Mouse (Mus musculus): ENCODE measurements around the gene Eif5b. TPM values are rescaled to one million over a fixed set of nuclear protein-coding genes. Genes with fewer than 3 reads are reported as not detected.
"Not testable (repeated sequence)": the region's sequence is repeated elsewhere in the genome, so short reads cannot be mapped to it uniquely, and the experiment has no call there.

Gene Eif5b
- polyA plus RNA-seq (2015; fragmentation: Nextera tagmentation; extraction: Ambion mirVana): 21.5 and 21.9 TPM in 2 replicates

GRCm38 (mm10) chr1:37997867-37998266, at the start of gene Eif5b, which contains the start of gene Txndc9:
Eif5b (plus strand) TSS chr1:37998010.
Txndc9 (minus strand) TSS chr1:37997893.
- ATAC-seq (ENCODE audit: low FRiP score): peak; percentile 93
- Histone ChIP-seq H3K27me3 (replicated peaks) (no peaks in the 10 kb centered on the region), H3K4me1 (peaks cover 23% of the 10 kb centered on the region), H3K4me2 (peak within 1 kb of the TSS; percentile 83), H3K9me3 (replicated peaks) (no peaks in the 10 kb centered on the region), H3K4me3 (replicated peaks) (peak within 1 kb of the TSS; percentile 67), H3K9ac (replicated peaks) (peak within 1 kb of the TSS; percentile 78), H3K27ac (replicated peaks) (peak within 1 kb of the TSS; percentile 97), H3K36me3 (peaks cover 24% of the 10 kb centered on the region)
- WGBS: under 1% methylated on average over 50 of the region's 50 CpGs

- Histone ChIP-seq H3K9ac (replicated peaks) (no peak overlapping the region), H3K36me3 (no peaks in the 10 kb centered on the region), H3K27ac (replicated peaks) (no peak overlapping the region), H3K4me3 (replicated peaks) (no peak overlapping the region), H3K9me3 (replicated peaks) (no peaks in the 10 kb centered on the region), H3K27me3 (replicated peaks) (no peaks in the 10 kb centered on the region), H3K4me1 (no peaks in the 10 kb centered on the region), H3K4me2 (no peak overlapping the region)
- 86% methylated on average over 2 of the region's 2 CpGs for WGBS
- no peak for ATAC-seq (ENCODE audit: low FRiP score)
Measured at GRCm38 (mm10) chr1:37948906-37949305, 48.9 kb upstream of the Eif5b start.

GRCm38 (mm10) chr1:37954786-37955185, 43.0 kb upstream of the Eif5b start:
- no peak for ATAC-seq (ENCODE audit: low FRiP score)
- 88% methylated on average over 7 of the region's 7 CpGs for WGBS
- Histone ChIP-seq H3K27ac (replicated peaks) (no peak overlapping the region), H3K4me1 (no peaks in the 10 kb centered on the region), H3K27me3 (replicated peaks) (no peaks in the 10 kb centered on the region), H3K4me2 (no peak overlapping the region), H3K36me3 (no peaks in the 10 kb centered on the region), H3K9me3 (replicated peaks) (no peaks in the 10 kb centered on the region), H3K9ac (replicated peaks) (no peak overlapping the region), H3K4me3 (replicated peaks) (no peak overlapping the region)

GRCm38 (mm10) chr1:37955251-37955650, 42.6 kb upstream of the Eif5b start:
- no peaks in the 10 kb centered on the region for H3K4me1 ChIP-seq
- H3K36me3 ChIP-seq: no peaks in the 10 kb centered on the region
- no peak for ATAC-seq (ENCODE audit: low FRiP score)
- H3K27ac ChIP-seq (replicated peaks): no peak overlapping the region
- H3K9ac ChIP-seq (replicated peaks): no peak overlapping the region
- H3K4me3 ChIP-seq (replicated peaks): no peak overlapping the region
- H3K27me3 ChIP-seq (replicated peaks): no peaks in the 10 kb centered on the region
- H3K9me3 ChIP-seq (replicated peaks): no peaks in the 10 kb centered on the region
- WGBS: 89% methylated on average over 2 of the region's 2 CpGs
- H3K4me2 ChIP-seq: no peak overlapping the region

- Histone ChIP-seq H3K27me3 (replicated peaks) (no peaks in the 10 kb centered on the region), H3K4me2 (no peak overlapping the region), H3K4me3 (replicated peaks) (no peak overlapping the region), H3K4me1 (no peaks in the 10 kb centered on the region), H3K9ac (replicated peaks) (no peak overlapping the region), H3K36me3 (no peaks in the 10 kb centered on the region), H3K9me3 (replicated peaks) (no peaks in the 10 kb centered on the region), H3K27ac (replicated peaks) (no peak overlapping the region)
- 24% methylated on average over 3 of the region's 3 CpGs for whole genome bisulfite sequencing
- no peak for ATAC-seq (ENCODE audit: low FRiP score)
Measured at GRCm38 (mm10) chr1:37956690-37957431, 40.9 kb upstream of the Eif5b start.

- no peak for ATAC-seq (ENCODE audit: low FRiP score)
- Histone ChIP-seq H3K4me2 (no peak within 1 kb of the TSS), H3K4me1 (no peaks in the 10 kb centered on the region), H3K4me3 (replicated peaks) (no peak within 1 kb of the TSS), H3K9ac (replicated peaks) (no peak within 1 kb of the TSS), H3K27me3 (replicated peaks) (no peaks in the 10 kb centered on the region), H3K36me3 (no peaks in the 10 kb centered on the region), H3K9me3 (replicated peaks) (no peaks in the 10 kb centered on the region), H3K27ac (replicated peaks) (no peak within 1 kb of the TSS)
- WGBS: 93% methylated on average over 5 of the region's 5 CpGs
Measured at GRCm38 (mm10) chr1:37957659-37958058, 40.2 kb upstream of the Eif5b start, which contains the start of gene Lyg1. Lyg1 (minus strand) TSS chr1:37957759.

- no peak overlapping the region for H3K9ac ChIP-seq (replicated peaks)
- no peaks in the 10 kb centered on the region for H3K4me1 ChIP-seq
- ATAC-seq (ENCODE audit: low FRiP score): no peak
- H3K27me3 ChIP-seq (replicated peaks): no peaks in the 10 kb centered on the region
- H3K4me3 ChIP-seq (replicated peaks): no peak overlapping the region
- no peaks in the 10 kb centered on the region for H3K36me3 ChIP-seq
- WGBS: 98% methylated on average over 2 of the region's 2 CpGs
- H3K9me3 ChIP-seq (replicated peaks): no peaks in the 10 kb centered on the region
- H3K27ac ChIP-seq (replicated peaks): no peak overlapping the region
- no peak overlapping the region for H3K4me2 ChIP-seq
Measured at GRCm38 (mm10) chr1:37958516-37958915, 39.3 kb upstream of the Eif5b start.

GRCm38 (mm10) chr1:37959486-37959885, 38.3 kb upstream of the Eif5b start:
- no peaks in the 10 kb centered on the region for H3K4me1 ChIP-seq
- no peaks in the 10 kb centered on the region for H3K36me3 ChIP-seq
- WGBS: 54% methylated on average over 5 of the region's 5 CpGs
- no peak overlapping the region for H3K4me2 ChIP-seq
- ATAC-seq (ENCODE audit: low FRiP score): peak; percentile 68; the same call in 1 of the 2 replicates
- no peak overlapping the region for H3K4me3 ChIP-seq (replicated peaks)
- no peaks in the 10 kb centered on the region for H3K27me3 ChIP-seq (replicated peaks)
- no peak overlapping the region for H3K9ac ChIP-seq (replicated peaks)
- H3K9me3 ChIP-seq (replicated peaks): no peaks in the 10 kb centered on the region
- no peak overlapping the region for H3K27ac ChIP-seq (replicated peaks)

GRCm38 (mm10) chr1:37965571-37965970, 32.2 kb upstream of the Eif5b start:
- Histone ChIP-seq H3K9ac (replicated peaks) (no peak overlapping the region), H3K36me3 (no peaks in the 10 kb centered on the region), H3K4me3 (replicated peaks) (no peak overlapping the region), H3K27me3 (replicated peaks) (no peaks in the 10 kb centered on the region), H3K27ac (replicated peaks) (no peak overlapping the region), H3K4me1 (no peaks in the 10 kb centered on the region), H3K9me3 (replicated peaks) (no peaks in the 10 kb centered on the region), H3K4me2 (no peak overlapping the region)
- no peak for ATAC-seq (ENCODE audit: low FRiP score)
- WGBS: 38% methylated on average over 10 of the region's 10 CpGs

- Histone ChIP-seq H3K36me3 (no peaks in the 10 kb centered on the region), H3K27me3 (replicated peaks) (no peaks in the 10 kb centered on the region), H3K27ac (replicated peaks) (no peak overlapping the region), H3K4me3 (replicated peaks) (no peak overlapping the region), H3K9ac (replicated peaks) (no peak overlapping the region), H3K9me3 (replicated peaks) (no peaks in the 10 kb centered on the region), H3K4me1 (no peaks in the 10 kb centered on the region), H3K4me2 (no peak overlapping the region)
- WGBS: 86% methylated on average over 6 of the region's 6 CpGs
- no peak for ATAC-seq (ENCODE audit: low FRiP score)
Measured at GRCm38 (mm10) chr1:37968746-37969145, 29.1 kb upstream of the Eif5b start.

GRCm38 (mm10) chr1:37971520-37971919, 26.3 kb upstream of the Eif5b start:
- no peak for ATAC-seq (ENCODE audit: low FRiP score)
- Histone ChIP-seq H3K27me3 (replicated peaks) (no peaks in the 10 kb centered on the region), H3K9me3 (replicated peaks) (no peaks in the 10 kb centered on the region), H3K9ac (replicated peaks) (no peak overlapping the region), H3K4me1 (no peaks in the 10 kb centered on the region), H3K27ac (replicated peaks) (no peak overlapping the region), H3K36me3 (no peaks in the 10 kb centered on the region), H3K4me2 (no peak overlapping the region), H3K4me3 (replicated peaks) (no peak overlapping the region)
- WGBS: 78% methylated on average over 4 of the region's 4 CpGs

GRCm38 (mm10) chr1:37976666-37977065, 21.1 kb upstream of the Eif5b start:
- not testable (repeated sequence) for H3K9me3 ChIP-seq (replicated peaks); H3K36me3 ChIP-seq; H3K9ac ChIP-seq (replicated peaks); H3K27ac ChIP-seq (replicated peaks); H3K4me1 ChIP-seq; ATAC-seq (ENCODE audit: low FRiP score); H3K27me3 ChIP-seq (replicated peaks); H3K4me3 ChIP-seq (replicated peaks); H3K4me2 ChIP-seq
- WGBS: 75% methylated on average over 9 of the region's 9 CpGs
